Mouse (Mus musculus) myocyte (in vitro differentiated cells): ENCODE data around the gene Clrn3. TPM values are rescaled to one million over a fixed set of nuclear protein-coding genes. Genes with fewer than 3 reads are reported as not detected.

Experiments
- H3K27me3 ChIP-seq: one replicate; pipeline ENCODE4 v1.6.1; 2011; ENCODE audit not compliant: control insufficient read depth, insufficient read depth, insufficient read length
- H3K36me3 ChIP-seq: one replicate; pipeline ENCODE4 v1.6.1; 2011; ENCODE audit not compliant: control insufficient read depth, insufficient read depth
- H3K4me2 ChIP-seq: one replicate; pipeline ENCODE4 v1.6.1; 2011; ENCODE audit warnings: low read depth, control low read depth
- H3K4me3 ChIP-seq: one replicate; pipeline ENCODE4 v1.5.1; 2011; ENCODE audit warnings: mild to moderate bottlenecking, control low read depth, moderate library complexity
- H3K79me2 ChIP-seq: one replicate; pipeline ENCODE4 v1.6.1; 2011; ENCODE audit not compliant: control insufficient read depth, insufficient read depth
- H3ac ChIP-seq: one replicate; pipeline ENCODE4 v1.6.1; 2011; ENCODE audit not compliant: control insufficient read depth, insufficient read length
- CEBPB ChIP-seq: IDR thresholded peaks from 2 replicates; pipeline ENCODE4 v1.6.1; 2011; ENCODE audit warnings: mild to moderate bottlenecking, moderate library complexity; ENCODE audit not compliant: poor library complexity, insufficient read depth, severe bottlenecking
- E2F4 ChIP-seq: IDR thresholded peaks from one replicate; pipeline ENCODE4 v1.6.1; 2011; ENCODE audit warnings: mild to moderate bottlenecking, control low read depth, moderate library complexity; ENCODE audit not compliant: insufficient read depth
- MAX ChIP-seq: IDR thresholded peaks from one replicate; pipeline ENCODE4 v1.6.1; 2011; ENCODE audit warnings: low read depth, mild to moderate bottlenecking, control low read depth
- MYOD1 ChIP-seq, 3 experiments: IDR thresholded peaks; one replicate each; pipeline ENCODE4 v1.6.1; 2011; ENCODE audit warnings: control low read depth in 2 of 3, low read depth in 2 of 3, mild to moderate bottlenecking in 2 of 3, moderate library complexity in 1 of 3; ENCODE audit not compliant: insufficient read length in 2 of 3, control insufficient read depth in 1 of 3
- MYOG ChIP-seq, 3 experiments: IDR thresholded peaks; one replicate each; pipeline ENCODE4 v1.6.1; 2011; ENCODE audit warnings: control low read depth in 2 of 3, low read depth in 2 of 3, mild to moderate bottlenecking in 2 of 3; ENCODE audit not compliant: insufficient read length in 2 of 3, control insufficient read depth in 1 of 3, insufficient read depth in 1 of 3
- POLR2A ChIP-seq: IDR thresholded peaks from one replicate; pipeline ENCODE4 v1.6.1; 2011; ENCODE audit warnings: low read depth, mild to moderate bottlenecking, control low read depth, moderate library complexity; ENCODE audit not compliant: insufficient read length
- POLR2AphosphoS2 ChIP-seq: IDR thresholded peaks from one replicate; pipeline ENCODE4 v1.6.1; 2011; ENCODE audit warnings: low read depth, control low read depth; ENCODE audit not compliant: insufficient read length
- REST ChIP-seq: IDR thresholded peaks from one replicate; pipeline ENCODE4 v1.6.1; 2011; ENCODE audit warnings: mild to moderate bottlenecking, control low read depth, moderate library complexity; ENCODE audit not compliant: insufficient read depth, insufficient read length
- SRF ChIP-seq: IDR thresholded peaks from one replicate; pipeline ENCODE4 v1.6.1; 2011; ENCODE audit warnings: low read depth; ENCODE audit not compliant: control insufficient read depth, insufficient read length
- TCF12 ChIP-seq: IDR thresholded peaks from one replicate; pipeline ENCODE4 v1.6.1; 2011; ENCODE audit warnings: mild to moderate bottlenecking, control low read depth; ENCODE audit not compliant: poor library complexity, insufficient read depth, severe bottlenecking
- TCF3 ChIP-seq: IDR thresholded peaks from one replicate; pipeline ENCODE4 v1.6.1; 2011; ENCODE audit warnings: low read depth, control low read depth; ENCODE audit not compliant: insufficient read length
- USF1 ChIP-seq: IDR thresholded peaks from one replicate; pipeline ENCODE4 v1.6.1; 2011; ENCODE audit warnings: low read depth, mild to moderate bottlenecking, control low read depth, moderate library complexity
- polyA plus RNA-seq: library from polyadenylated mRNA; unstranded; fragments of >200 nt; fragmentation: generic; extraction: Trizol; gene quantifications from one replicate; pipeline ENCODE4 v1.2.1, GENCODE M21; 2012; ENCODE audit warnings: missing spikeins

Gene Clrn3
- polyA plus RNA-seq, 1 experiment, result not detected

DNA sequence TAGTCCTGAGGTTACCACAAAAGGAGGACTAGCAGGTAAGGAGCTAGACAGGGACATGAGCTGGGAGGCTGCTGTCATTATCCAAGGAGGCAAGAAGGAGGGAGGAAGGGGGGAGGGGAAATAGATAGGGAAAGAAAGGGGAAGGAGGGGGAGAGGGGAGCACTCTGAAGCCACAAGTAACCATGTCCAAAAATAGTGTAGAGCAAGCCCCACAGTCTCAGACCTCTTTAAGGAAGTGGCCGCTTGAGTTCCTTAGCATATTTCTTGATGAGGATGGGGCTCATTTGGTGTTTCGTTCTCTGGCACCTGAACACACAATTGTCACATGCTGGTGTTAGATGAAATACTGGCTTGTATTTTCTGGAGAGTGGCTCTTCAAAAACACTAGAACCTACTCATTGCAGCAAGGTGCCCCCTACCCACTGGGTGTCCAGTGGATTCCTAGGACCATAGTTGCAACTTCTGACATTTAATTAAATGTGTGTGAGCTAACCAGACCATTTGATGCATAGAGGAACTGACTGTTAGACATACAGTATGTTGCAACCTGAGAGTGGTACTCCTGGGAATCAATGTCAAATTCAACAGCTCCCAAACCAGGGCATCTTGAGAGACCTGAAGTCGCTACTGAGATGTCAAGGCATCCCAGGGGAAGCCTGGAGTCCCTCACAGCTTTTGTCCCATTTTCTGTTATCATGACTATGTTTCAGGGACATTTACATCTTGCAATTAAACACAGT lies 28.4 kb upstream of the Clrn3 start:
- Histone ChIP-seq H3K4me2 (no peak overlapping the region), H3K36me3 (no peaks in the 10 kb centered on the region), H3K4me3 (no peak overlapping the region), H3K79me2 (no peaks in the 10 kb centered on the region), H3ac (no peak overlapping the region), H3K27me3 (no peaks in the 10 kb centered on the region)
- TF ChIP-seq POLR2A, result no peak
- TF ChIP-seq CEBPB, result no peak
- no peak for TF ChIP-seq MAX
- TF ChIP-seq REST, result no peak
- no peak for TF ChIP-seq E2F4
- TF ChIP-seq MYOD1 (IDR thresholded peaks at IDR 0.05; ENCODE audit: control insufficient read depth in 1 of 3, insufficient read length in 2 of 3, low read depth in 2 of 3), result no peak
- TF ChIP-seq TCF3, result no peak
- no peak for TF ChIP-seq POLR2AphosphoS2
- TF ChIP-seq MYOG (IDR thresholded peaks at IDR 0.05; ENCODE audit: control insufficient read depth in 1 of 3, insufficient read depth in 1 of 3, insufficient read length in 2 of 3, low read depth in 2 of 3), result no peak
- no peak for TF ChIP-seq USF1
- TF ChIP-seq SRF, result no peak
- TF ChIP-seq TCF12, result no peak

DNA sequence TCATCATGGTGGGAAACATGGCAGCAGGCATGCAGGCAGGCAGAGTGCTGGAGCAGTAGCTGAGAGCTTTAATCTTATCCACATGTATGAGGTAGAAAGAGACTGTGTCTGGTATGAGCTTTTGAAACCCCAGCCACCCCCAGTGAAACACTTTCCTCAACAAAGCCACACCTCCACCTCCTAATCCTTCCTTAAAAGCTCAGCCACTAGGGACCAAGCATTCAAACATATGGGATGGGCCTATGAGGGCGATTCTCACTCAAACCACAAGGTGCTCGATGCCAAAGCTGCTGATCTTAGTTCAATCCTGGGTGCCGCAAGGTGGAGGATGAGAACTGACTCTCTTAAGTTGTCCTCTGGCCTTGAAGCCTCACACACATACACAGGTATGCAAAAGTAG lies 25.1 kb upstream of the Clrn3 start:
- TF ChIP-seq MAX (no peak), MYOD1 (IDR thresholded peaks at IDR 0.05; ENCODE audit: control insufficient read depth in 1 of 3, insufficient read length in 2 of 3, low read depth in 2 of 3) (no peak), MYOG (IDR thresholded peaks at IDR 0.05; ENCODE audit: control insufficient read depth in 1 of 3, insufficient read depth in 1 of 3, insufficient read length in 2 of 3, low read depth in 2 of 3) (no peak), REST (no peak), SRF (no peak), CEBPB (no peak), POLR2A (no peak), POLR2AphosphoS2 (no peak), USF1 (no peak), E2F4 (no peak), TCF12 (no peak), TCF3 (no peak)
- Histone ChIP-seq H3ac (no peak overlapping the region), H3K4me3 (no peak overlapping the region), H3K4me2 (no peak overlapping the region), H3K36me3 (no peaks in the 10 kb centered on the region), H3K79me2 (no peaks in the 10 kb centered on the region), H3K27me3 (no peaks in the 10 kb centered on the region)

DNA sequence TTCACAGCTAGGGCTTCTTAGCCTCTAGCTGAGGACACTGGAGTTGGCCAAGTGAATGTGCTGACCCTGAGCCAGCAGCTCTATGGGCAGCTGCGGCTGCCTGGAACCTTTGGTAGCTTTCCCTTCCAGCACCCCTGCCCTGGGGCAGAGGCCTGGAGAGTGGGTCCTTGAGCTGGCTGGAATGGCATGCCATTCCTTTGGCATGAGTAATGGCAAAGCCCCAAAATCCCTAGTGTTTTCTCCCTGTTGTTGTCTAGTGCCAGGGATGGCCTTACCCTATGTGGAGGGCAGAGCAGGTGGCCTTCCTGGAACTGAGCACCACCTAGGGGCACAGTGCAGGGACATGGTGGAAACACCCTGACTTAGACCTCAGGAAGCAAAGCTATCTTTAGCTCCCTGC lies 23.1 kb upstream of the Clrn3 start:
- no peaks in the 10 kb centered on the region for H3K36me3 ChIP-seq
- TF ChIP-seq MYOG (IDR thresholded peaks at IDR 0.05; ENCODE audit: control insufficient read depth in 1 of 3, insufficient read depth in 1 of 3, insufficient read length in 2 of 3, low read depth in 2 of 3), result peak in 1 of 3 experiments; percentile 54
- TF ChIP-seq MYOD1 (IDR thresholded peaks at IDR 0.05; ENCODE audit: control insufficient read depth in 1 of 3, insufficient read length in 2 of 3, low read depth in 2 of 3), result peak in 2 of 3 experiments; percentile 62 to 68
- no peak for TF ChIP-seq TCF12
- no peak for TF ChIP-seq MAX
- no peak for TF ChIP-seq POLR2AphosphoS2
- no peaks in the 10 kb centered on the region for H3K27me3 ChIP-seq
- H3ac ChIP-seq, result no peak overlapping the region
- H3K4me2 ChIP-seq, result no peak overlapping the region
- H3K4me3 ChIP-seq, result no peak overlapping the region
- H3K79me2 ChIP-seq, result no peaks in the 10 kb centered on the region

DNA sequence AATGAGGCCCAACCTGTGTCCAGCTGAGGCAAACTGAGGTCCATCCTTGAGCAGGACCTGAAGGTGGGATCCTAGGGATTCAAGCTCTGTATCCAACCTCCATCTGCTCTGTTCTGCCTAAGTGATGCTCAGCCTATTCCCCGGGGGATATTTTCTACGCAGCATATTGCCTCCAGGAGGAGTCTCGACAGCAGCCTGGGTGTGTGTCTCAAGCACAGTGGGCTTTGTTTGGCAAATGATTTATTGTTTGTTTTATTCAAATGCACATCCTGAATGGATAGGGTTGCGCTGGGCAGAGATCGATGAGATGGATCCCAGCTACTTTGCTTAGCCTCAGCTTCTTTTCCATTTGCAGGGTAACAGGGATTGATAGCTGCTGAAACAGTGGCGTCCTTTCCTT lies 20.0 kb upstream of the Clrn3 start:
- Histone ChIP-seq H3ac (no peak overlapping the region), H3K27me3 (no peaks in the 10 kb centered on the region), H3K36me3 (no peaks in the 10 kb centered on the region), H3K4me2 (no peak overlapping the region), H3K79me2 (no peaks in the 10 kb centered on the region), H3K4me3 (no peak overlapping the region)
- TF ChIP-seq SRF (no peak), TCF3 (no peak), TCF12 (no peak), POLR2AphosphoS2 (no peak), POLR2A (no peak), CEBPB (no peak), E2F4 (no peak), MYOD1 (IDR thresholded peaks at IDR 0.05; ENCODE audit: control insufficient read depth in 1 of 3, insufficient read length in 2 of 3, low read depth in 2 of 3) (no peak), USF1 (no peak), MAX (no peak), MYOG (IDR thresholded peaks at IDR 0.05; ENCODE audit: control insufficient read depth in 1 of 3, insufficient read depth in 1 of 3, insufficient read length in 2 of 3, low read depth in 2 of 3) (no peak), REST (no peak)
